Mouse (Mus musculus): ENCODE data around the gene Slc8a3. TPM values are rescaled to one million over a fixed set of nuclear protein-coding genes. Genes with fewer than 3 reads are reported as not detected.

The Slc8a3 gene
- polyA plus RNA-seq, 1 experiment: not detected

DNA sequence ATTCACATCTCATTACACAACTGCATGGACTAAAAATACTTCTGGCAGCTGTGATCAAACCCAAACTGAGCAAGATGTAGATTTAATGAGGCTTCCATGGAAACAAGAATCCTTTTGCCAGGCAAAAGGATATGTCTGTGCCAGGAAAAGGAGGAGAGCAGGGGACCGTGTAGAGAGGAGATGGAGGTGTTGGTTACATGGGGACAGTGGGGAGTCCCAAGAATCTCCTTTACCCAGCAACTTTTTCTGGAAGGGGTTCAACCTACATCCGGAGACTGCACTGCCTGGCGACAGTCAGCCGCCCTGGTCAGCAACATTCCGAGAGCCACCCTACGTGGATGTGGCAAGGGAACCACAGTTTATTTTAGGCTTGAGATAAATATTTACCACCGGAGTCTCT lies 88.0 kb downstream of the Slc8a3 start:
- Histone ChIP-seq H3K4me3 (replicated peaks) (no peak overlapping the region), H3K4me1 (ENCODE audit: control insufficient read depth) (no peaks in the 10 kb centered on the region), H3K9me3 (ENCODE audit: control insufficient read depth, low read length) (no peaks in the 10 kb centered on the region), H3K36me3 (ENCODE audit: control insufficient read depth) (no peaks in the 10 kb centered on the region), H3K27me3 (ENCODE audit: control insufficient read depth) (no peaks in the 10 kb centered on the region)
- no peak for TF ChIP-seq GATA1 (IDR thresholded peaks at IDR 0.05; ENCODE audit: low read length)
- TF ChIP-seq TAL1 (IDR thresholded peaks at IDR 0.05; ENCODE audit: low read length): no peak

DNA sequence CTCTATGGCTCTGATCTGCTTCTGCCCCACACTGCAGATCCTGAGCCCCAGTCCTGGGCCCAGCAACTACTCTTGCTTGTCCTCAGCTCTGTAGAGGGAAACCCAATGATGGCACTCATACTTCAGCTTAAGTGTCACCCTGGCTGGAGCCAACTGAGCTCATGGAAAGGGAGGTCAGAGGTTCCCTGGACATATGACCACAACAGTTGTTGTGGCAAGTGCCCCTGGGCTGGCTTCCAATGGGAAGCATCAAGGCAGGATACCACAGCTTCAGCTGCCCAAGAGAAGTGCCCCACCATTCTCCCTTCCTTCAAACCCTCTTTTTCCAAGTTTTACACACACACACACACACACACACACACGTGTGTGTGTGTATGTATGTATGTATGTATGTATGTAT lies 88.5 kb downstream of the Slc8a3 start:
- Histone ChIP-seq H3K36me3 (ENCODE audit: control insufficient read depth) (no peaks in the 10 kb centered on the region), H3K4me1 (ENCODE audit: control insufficient read depth) (no peaks in the 10 kb centered on the region), H3K27me3 (ENCODE audit: control insufficient read depth) (no peaks in the 10 kb centered on the region), H3K4me3 (replicated peaks) (no peak overlapping the region), H3K9me3 (ENCODE audit: control insufficient read depth, low read length) (no peaks in the 10 kb centered on the region)
- TF ChIP-seq GATA1 (IDR thresholded peaks at IDR 0.05; ENCODE audit: low read length) (no peak), TAL1 (IDR thresholded peaks at IDR 0.05; ENCODE audit: low read length) (no peak)

DNA sequence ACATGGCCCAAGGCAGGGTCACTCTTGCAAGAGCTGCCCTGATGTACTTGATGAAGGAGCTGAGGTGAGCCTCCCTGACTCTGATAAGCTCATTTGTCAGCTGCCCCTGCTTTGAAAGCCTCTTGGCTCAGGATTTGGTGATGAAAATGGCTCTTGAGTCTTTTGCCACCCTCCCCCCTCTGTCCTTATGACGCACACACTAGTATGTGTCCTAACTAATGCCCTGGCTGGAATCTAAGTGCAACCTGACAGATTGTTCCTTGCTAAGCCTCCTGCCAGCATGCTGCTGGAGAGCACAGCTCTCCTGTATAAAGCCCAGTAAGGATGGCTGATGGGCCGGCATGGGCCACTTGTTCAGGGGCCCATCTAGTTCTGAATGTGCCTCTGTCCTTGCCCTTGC lies 91.3 kb downstream of the Slc8a3 start:
- H3K4me3 ChIP-seq (replicated peaks): no peak overlapping the region
- H3K27me3 ChIP-seq (ENCODE audit: control insufficient read depth): no peaks in the 10 kb centered on the region
- no peaks in the 10 kb centered on the region for H3K36me3 ChIP-seq (ENCODE audit: control insufficient read depth)
- no peaks in the 10 kb centered on the region for H3K9me3 ChIP-seq (ENCODE audit: control insufficient read depth, low read length)
- no peak for TF ChIP-seq GATA1 (IDR thresholded peaks at IDR 0.05; ENCODE audit: low read length)
- TF ChIP-seq TAL1 (IDR thresholded peaks at IDR 0.05; ENCODE audit: low read length): no peak
- H3K4me1 ChIP-seq (ENCODE audit: control insufficient read depth): no peaks in the 10 kb centered on the region

DNA sequence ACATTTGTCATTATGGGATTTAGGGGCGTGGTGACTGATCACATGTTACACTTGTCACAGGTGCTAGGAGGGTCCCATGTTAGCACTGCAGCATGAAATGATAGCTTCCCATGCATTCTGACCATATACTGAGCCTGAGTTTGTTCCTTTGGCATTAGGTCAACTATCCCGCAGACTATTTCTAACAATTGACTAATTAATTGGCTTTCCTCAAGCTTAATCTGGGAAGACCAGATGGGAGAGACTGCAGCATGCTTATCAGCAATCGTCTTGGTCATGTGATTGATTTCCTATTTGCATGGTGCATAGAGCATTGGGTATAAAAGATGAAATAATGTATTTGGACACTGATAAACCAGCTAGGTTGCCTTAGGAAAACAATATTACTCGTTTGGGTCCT lies 91.9 kb downstream of the Slc8a3 start:
- no peaks in the 10 kb centered on the region for H3K27me3 ChIP-seq (ENCODE audit: control insufficient read depth)
- H3K4me1 ChIP-seq (ENCODE audit: control insufficient read depth): no peaks in the 10 kb centered on the region
- no peaks in the 10 kb centered on the region for H3K36me3 ChIP-seq (ENCODE audit: control insufficient read depth)
- H3K9me3 ChIP-seq (ENCODE audit: control insufficient read depth, low read length): no peaks in the 10 kb centered on the region
- H3K4me3 ChIP-seq (replicated peaks): no peak overlapping the region
- TF ChIP-seq TAL1 (IDR thresholded peaks at IDR 0.05; ENCODE audit: low read length) (no peak), GATA1 (IDR thresholded peaks at IDR 0.05; ENCODE audit: low read length) (no peak)

DNA sequence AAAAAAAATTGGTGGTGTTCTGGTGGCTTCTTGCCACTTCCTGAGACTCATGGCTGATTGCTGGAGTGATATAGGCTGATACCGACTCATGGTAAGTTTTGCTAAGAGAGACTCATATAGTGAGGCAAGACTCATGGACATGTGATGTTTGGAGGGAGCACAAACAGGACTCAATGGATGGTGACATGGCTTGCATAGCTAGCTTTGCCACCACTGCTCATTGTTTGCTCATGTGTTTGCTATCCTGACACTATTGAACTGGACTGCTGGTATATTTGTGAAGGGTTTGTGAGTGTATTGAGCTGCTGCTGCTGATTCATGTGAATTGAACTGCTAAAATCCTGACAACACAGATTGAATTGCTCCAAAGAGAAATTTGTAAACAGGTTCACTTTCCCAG lies 95.8 kb downstream of the Slc8a3 start:
- Histone ChIP-seq H3K4me3 (replicated peaks) (no peak overlapping the region), H3K27me3 (ENCODE audit: control insufficient read depth) (no peaks in the 10 kb centered on the region), H3K36me3 (ENCODE audit: control insufficient read depth) (no peaks in the 10 kb centered on the region), H3K4me1 (ENCODE audit: control insufficient read depth) (no peaks in the 10 kb centered on the region), H3K9me3 (ENCODE audit: control insufficient read depth, low read length) (no peaks in the 10 kb centered on the region)
- TF ChIP-seq GATA1 (IDR thresholded peaks at IDR 0.05; ENCODE audit: low read length): no peak
- TF ChIP-seq TAL1 (IDR thresholded peaks at IDR 0.05; ENCODE audit: low read length): no peak

DNA sequence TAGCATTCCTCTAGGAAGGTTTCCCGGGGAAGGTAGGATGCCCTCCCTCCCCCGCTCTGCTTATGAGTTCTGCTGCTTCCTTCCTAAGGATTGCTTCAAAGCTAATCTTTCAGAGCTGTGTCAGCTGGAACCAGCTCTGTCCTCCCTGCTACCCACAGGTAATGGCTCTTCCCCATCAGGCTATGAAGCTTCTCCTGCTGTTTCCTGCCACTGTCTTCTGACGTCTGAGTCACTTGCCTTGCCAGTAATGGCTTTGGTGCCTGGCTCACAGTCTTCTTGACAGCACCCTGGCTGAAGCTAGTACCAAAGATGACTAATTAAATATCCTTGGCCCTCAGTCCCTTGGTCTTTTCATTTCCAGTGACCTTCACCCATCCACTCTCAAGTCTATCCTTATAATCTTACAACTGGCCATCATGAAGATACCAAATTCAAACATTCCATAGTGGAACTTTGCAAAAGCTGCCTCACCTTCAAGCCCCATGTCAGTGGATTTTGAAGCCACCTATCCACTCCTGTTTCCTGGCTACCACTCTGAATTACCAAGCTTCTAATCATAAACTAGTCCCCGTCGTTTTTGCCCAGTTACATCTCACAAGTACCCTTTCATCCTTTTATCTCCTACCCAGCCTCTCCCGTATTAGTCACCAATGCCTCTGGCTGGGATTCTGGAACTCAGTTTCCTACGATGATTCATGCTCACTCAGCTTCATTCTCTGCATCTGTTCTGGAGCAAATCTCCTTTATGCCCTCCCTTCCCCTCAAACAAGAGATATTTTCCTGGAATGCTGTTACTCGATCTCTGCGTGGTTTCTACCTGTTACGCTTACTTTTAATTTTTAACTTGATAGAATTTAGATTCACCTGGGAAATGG lies 97.3 kb downstream of the Slc8a3 start:
- no peak for TF ChIP-seq GATA1 (IDR thresholded peaks at IDR 0.05; ENCODE audit: low read length)
- no peak for TF ChIP-seq TAL1 (IDR thresholded peaks at IDR 0.05; ENCODE audit: low read length)
- Histone ChIP-seq H3K27me3 (ENCODE audit: control insufficient read depth) (no peaks in the 10 kb centered on the region), H3K4me3 (replicated peaks) (no peak overlapping the region), H3K36me3 (ENCODE audit: control insufficient read depth) (no peaks in the 10 kb centered on the region), H3K9me3 (ENCODE audit: control insufficient read depth, low read length) (no peaks in the 10 kb centered on the region), H3K4me1 (ENCODE audit: control insufficient read depth) (no peaks in the 10 kb centered on the region)

DNA sequence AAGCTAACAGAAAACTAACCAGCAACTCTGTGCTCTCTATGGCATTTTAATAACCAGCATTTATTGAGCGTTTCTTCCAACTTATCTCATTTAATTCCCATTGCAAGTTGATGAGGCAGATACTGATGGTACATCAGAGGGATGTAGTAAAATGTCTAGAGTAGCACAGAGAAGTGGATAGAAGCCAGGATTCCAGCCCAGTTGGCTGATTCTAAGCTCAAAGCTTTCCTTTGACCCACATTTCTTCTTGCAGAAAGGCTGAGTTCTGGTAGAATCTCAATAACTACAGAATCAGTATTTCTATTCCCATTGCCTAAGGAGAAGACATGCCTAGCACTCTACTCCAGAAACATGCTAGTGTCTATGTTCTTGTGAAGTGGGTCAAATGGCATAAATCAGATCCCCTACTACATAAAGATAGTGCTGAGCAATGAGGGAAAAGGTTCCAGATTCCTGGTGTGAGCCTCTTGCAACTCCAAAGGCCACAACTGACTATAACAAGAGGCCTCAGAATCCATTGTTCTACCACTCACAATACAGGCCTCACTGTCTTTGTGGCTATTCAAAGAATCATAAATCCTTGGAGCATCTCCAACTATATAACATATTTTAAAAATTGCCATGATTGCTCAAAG lies 99.1 kb downstream of the Slc8a3 start:
- H3K4me3 ChIP-seq (replicated peaks): no peak overlapping the region

DNA sequence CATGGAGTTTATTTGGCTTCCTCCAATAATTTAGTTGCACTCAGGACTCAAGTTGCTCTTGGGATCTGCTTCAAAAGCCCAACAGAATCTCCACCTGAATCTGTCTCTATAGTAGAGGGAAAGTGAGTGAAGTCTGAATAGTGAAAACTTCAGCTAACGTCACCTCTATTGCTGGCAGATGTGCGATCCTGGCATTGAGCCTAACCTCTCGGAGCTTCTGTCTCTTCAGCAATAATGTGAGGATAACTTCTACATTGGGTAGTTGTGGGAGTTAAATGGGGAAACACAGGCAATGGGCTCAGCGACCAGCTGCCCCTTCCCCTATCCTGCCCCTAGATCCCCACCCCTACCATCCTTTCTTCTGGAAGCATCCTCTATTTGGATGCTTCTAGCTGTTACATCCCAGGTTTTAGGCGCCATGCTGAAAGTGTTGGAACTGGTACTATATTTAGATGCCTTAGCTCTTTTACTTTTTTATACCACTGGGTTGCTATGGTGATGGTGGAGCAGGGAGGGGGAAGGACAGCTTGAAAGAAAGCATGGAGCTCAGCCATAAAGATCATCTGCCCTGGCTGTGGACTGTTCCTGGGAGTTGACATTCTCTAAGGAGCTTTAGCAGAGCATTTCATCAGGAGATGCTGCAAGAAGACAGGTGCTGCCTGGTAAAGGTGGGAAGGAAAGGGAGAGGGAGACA lies 105.1 kb downstream of the Slc8a3 start:
- H3K4me1 ChIP-seq (ENCODE audit: control insufficient read depth): no peaks in the 10 kb centered on the region
- H3K9me3 ChIP-seq (ENCODE audit: control insufficient read depth, low read length): no peaks in the 10 kb centered on the region
- no peak for TF ChIP-seq TAL1 (IDR thresholded peaks at IDR 0.05; ENCODE audit: low read length)
- no peak for TF ChIP-seq GATA1 (IDR thresholded peaks at IDR 0.05; ENCODE audit: low read length)
- H3K4me3 ChIP-seq (replicated peaks): no peak overlapping the region
- H3K27me3 ChIP-seq (ENCODE audit: control insufficient read depth): no peaks in the 10 kb centered on the region
- H3K36me3 ChIP-seq (ENCODE audit: control insufficient read depth): no peaks in the 10 kb centered on the region

More for the DNA sequence above, 99.1 kb downstream of the Slc8a3 start:
- Histone ChIP-seq H3K9me3 (ENCODE audit: control insufficient read depth, low read length) (no peaks in the 10 kb centered on the region), H3K27me3 (ENCODE audit: control insufficient read depth) (no peaks in the 10 kb centered on the region), H3K4me1 (ENCODE audit: control insufficient read depth) (no peaks in the 10 kb centered on the region), H3K36me3 (ENCODE audit: control insufficient read depth) (no peaks in the 10 kb centered on the region)
- no peak for TF ChIP-seq GATA1 (IDR thresholded peaks at IDR 0.05; ENCODE audit: low read length)
- TF ChIP-seq TAL1 (IDR thresholded peaks at IDR 0.05; ENCODE audit: low read length): no peak

DNA sequence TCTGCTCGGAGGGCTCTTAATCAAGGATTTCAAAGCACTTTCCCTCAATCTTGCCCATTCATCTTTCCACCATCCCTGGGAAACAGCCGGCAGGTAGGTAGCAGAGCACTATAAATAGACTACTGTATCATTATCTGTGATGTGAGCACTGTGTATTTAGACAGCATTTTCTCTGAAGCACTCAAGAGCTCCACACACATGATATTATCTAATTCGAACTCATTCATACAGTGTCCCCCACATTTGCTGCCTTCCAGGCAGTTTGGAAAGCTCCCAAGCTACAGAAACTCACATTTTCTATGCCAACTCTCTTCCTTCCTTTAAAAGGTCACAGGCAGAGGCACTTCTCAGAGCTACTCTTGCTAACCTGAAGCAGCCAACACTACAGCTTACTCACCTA lies 106.4 kb downstream of the Slc8a3 start:
- Histone ChIP-seq H3K36me3 (ENCODE audit: control insufficient read depth) (no peaks in the 10 kb centered on the region), H3K9me3 (ENCODE audit: control insufficient read depth, low read length) (no peaks in the 10 kb centered on the region), H3K4me1 (ENCODE audit: control insufficient read depth) (no peaks in the 10 kb centered on the region), H3K27me3 (ENCODE audit: control insufficient read depth) (no peaks in the 10 kb centered on the region), H3K4me3 (replicated peaks) (no peak overlapping the region)
- no peak for TF ChIP-seq GATA1 (IDR thresholded peaks at IDR 0.05; ENCODE audit: low read length)
